Mouse (Mus musculus) lung, postnatal 36 days (tissue): ENCODE results near the gene Gm21865.
"Not testable (repeated sequence)": the region's sequence is repeated elsewhere in the genome, so short reads cannot be mapped to it uniquely, and the experiment has no call there.

ENCODE experiments used
- DNase-seq: peaks from one replicate; pipeline ENCODE4 v3.0.0; 2022; ENCODE audit warnings: mixed read lengths

The Gm21865 gene

DNA sequence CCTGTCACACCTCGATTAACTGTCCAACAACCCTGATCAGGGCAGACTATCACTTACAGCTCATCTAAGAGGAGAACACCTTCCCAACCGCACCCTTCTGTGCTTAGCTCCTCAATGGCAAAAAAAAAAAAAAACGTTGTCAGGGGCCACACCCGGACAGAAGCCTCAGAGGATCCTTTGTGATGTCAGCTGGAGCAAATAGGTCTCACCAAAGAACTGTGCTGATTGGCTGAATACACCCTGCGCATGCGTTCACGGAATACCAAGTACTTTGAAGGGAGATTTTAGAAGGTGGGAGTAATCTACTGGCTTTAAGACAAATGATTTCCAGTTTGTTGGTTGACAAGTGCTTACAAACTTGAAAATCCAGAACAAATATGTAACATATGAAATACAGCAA, at the start of gene Gm21865:
TSS of gene Gm21865 (minus strand) at position 101 of the 400 bp plus-strand sequence.
- not testable (repeated sequence) for DNase-seq
